Comparison of ENCODE assay signal across 8 mouse cellular contexts in the genomic region with DNA sequence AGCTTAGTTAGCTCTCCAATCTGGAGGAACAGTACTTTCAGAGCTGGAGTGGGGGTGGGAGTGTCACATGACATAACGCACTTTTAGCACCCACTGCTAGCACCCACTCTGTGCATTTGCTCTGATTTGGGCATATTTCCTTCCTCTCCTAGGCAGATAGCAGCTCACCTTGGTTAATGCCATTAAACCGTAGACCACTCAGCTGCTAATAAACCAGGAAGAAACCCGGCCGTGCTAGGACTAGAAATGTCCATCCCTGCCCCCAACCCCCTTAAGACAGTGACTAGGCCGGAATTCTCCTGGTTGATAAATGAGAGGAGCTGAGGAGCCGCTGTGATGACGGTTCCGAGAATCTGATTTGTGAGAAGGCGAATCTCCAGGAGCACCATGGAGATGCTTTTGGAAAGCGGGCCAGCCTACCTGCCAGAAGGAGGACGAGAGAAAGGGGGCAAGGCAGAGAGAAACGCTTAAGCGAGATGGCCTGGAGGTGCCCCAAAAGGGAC. TPM values are rescaled to one million over a fixed set of nuclear protein-coding genes. Genes with fewer than 3 reads are reported as not detected.
DNase-seq lines count a peak whose midpoint lies in the region; ATAC-seq and TF ChIP-seq lines count a peak whose summit lies in the region.

Gene Sptbn2, plus strand, starts transcription at position 70 of the 503 bp plus-strand sequence.

- peaks cover 83% of the 10 kb centered on the region for H3K27me3 ChIP-seq in megakaryocyte, embryonic 14.5 days (replicated peaks)

- H3K27ac ChIP-seq in embryonic fibroblast, embryonic 13.5 days (ENCODE audit: insufficient read depth, low read length): no peak within 1 kb of the TSS

- peaks cover 22% of the 10 kb centered on the region for H3K4me1 ChIP-seq in megakaryocyte, embryonic 14.5 days
- H3K4me1 ChIP-seq in embryonic fibroblast, embryonic 13.5 days (ENCODE audit: control insufficient read depth, insufficient read depth, low read length): no peaks in the 10 kb centered on the region

- H3K4me3 ChIP-seq in megakaryocyte, embryonic 14.5 days (replicated peaks): peak within 1 kb of the TSS; percentile 84
- peak within 1 kb of the TSS; percentile 12; the same call in 1 of the 2 replicates for H3K4me3 ChIP-seq in embryonic fibroblast, embryonic 13.5 days (ENCODE audit: insufficient read depth, low read length)

- no peaks in the 10 kb centered on the region for H3K9me3 ChIP-seq in megakaryocyte, embryonic 14.5 days

- no peak for TF ChIP-seq CTCF in embryonic fibroblast, embryonic 13.5 days (IDR thresholded peaks at IDR 0.05; ENCODE audit: borderline replicate concordance, insufficient read depth, low read length)

- no peak for TF ChIP-seq POLR2A in embryonic fibroblast, embryonic 13.5 days (IDR thresholded peaks at IDR 0.05; ENCODE audit: low read depth, low read length)

- peak; percentile 80 to 83 for DNase-seq in layer of hippocampus, adult 8-10 months (ENCODE audit: low spot score in 2 of 2)
- DNase-seq in mesoderm, embryonic 11.5 days (ENCODE audit: low read depth, low spot score): peak; percentile 30
- no peak for DNase-seq in spleen, postnatal 4 days (ENCODE audit: low spot score in 2 of 2)
- DNase-seq in kidney, adult 18-20 months: no peak
- DNase-seq in thymus, adult 18-20 months: no peak

- no peaks in the 10 kb centered on the region for H3K36me3 ChIP-seq in megakaryocyte, embryonic 14.5 days (replicated peaks; ENCODE audit: low read length)

- ATAC-seq in megakaryocyte, adult 5-6 weeks (ENCODE audit: poor library complexity, severe bottlenecking): no peak

RNA-seq across cellular contexts. Expression of gene Sptbn2, which starts in this region (rescaled TPM):
- polyA plus RNA-seq in megakaryocyte, embryonic 14.5 days (2012; ENCODE audit: insufficient read depth, low replicate concordance): 0.39 TPM in 1 of 2 replicates, not detected in the other
- total RNA-seq in megakaryocyte, adult 5-6 weeks (2015): not detected in 2 replicates
- not detected in 2 replicates for total RNA-seq in megakaryocyte, adult 5-6 weeks (2017)
- polyA plus RNA-seq in embryonic fibroblast, embryonic 13.5 days (2011; ENCODE audit: insufficient read length, low read depth, missing spikeins): not detected in 2 replicates
- total RNA-seq in layer of hippocampus, adult 8-10 months (2022): 100 to 1,000 TPM; 475 to 555 (median 513) TPM

Comparison
In these comparisons a context has a peak if more than half of its experiments do, and no peak if none do; other contexts are left out.
1. RNA of gene Sptbn2 (total RNA-seq): 475 to 555 TPM in layer of hippocampus, adult 8-10 months; not detected in megakaryocyte, adult 5-6 weeks; every median in the first group is over 100 times any median in the second.
2. DNase-seq: peak in layer of hippocampus, adult 8-10 months (2 of 2) and mesoderm, embryonic 11.5 days (single experiment); none in spleen, postnatal 4 days (0 of 2), kidney, adult 18-20 months (single experiment) and thymus, adult 18-20 months (0 of 2).